Mouse (Mus musculus): ENCODE data around the gene Lix1l.

GRCm38 (mm10) chr3:96569506-96569905 lies 31.4 kb upstream of the Lix1l start:
- TF ChIP-seq CTCF (IDR thresholded peaks at IDR 0.05; ENCODE audit: borderline replicate concordance, control insufficient read depth, extremely low read depth, insufficient read depth, low read length, poor library complexity) = no peak
- no peak for TF ChIP-seq POLR2A (IDR thresholded peaks at IDR 0.05; ENCODE audit: control insufficient read depth, extremely low read depth, insufficient read depth, low read length, poor library complexity)
